Mouse (Mus musculus): ENCODE results near the gene Cxcl10. TPM values are rescaled to one million over a fixed set of nuclear protein-coding genes. Genes with fewer than 3 reads are reported as not detected.
"Not testable (repeated sequence)": the region's sequence is repeated elsewhere in the genome, so short reads cannot be mapped to it uniquely, and the experiment has no call there.

The Cxcl10 gene
- polyA plus RNA-seq, 1 experiment from 2014 or later = 0.23 TPM

DNA sequence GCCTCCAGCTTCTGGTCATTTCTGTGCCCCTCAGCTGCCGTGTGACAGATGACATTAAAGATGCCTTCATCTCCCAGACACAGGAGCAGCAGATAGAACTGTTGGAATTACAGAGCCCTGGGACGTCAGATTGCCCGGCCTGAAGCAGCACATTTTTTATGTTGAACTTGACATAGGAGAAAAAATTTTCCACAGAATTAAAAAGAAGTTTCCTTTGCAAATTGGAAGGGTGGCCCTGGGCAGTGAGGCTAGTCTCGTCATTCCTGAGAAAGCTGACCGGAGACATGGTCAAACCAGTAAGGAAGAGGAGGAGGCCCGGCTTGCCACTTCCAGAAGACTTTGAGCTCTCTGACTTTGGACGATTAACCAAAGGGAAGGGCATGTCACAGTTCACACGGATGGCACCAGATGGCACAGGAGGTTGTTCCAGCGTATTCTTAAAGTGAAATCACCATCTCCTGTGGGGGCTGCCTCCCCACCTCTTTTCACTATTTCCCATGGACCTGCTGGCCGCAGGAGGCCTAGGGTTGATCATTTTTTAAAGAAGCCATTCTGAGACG is 16.5 kb upstream of the Cxcl10 start:
- H3K9me3 ChIP-seq (ENCODE audit: control insufficient read depth, low read length) = no peaks in the 10 kb centered on the region
- ATAC-seq (replicated peaks; ENCODE audit: low FRiP score) = no peak
- no peak for DNase-seq (ENCODE audit: low spot score)
- no peak overlapping the region for H3K27ac ChIP-seq (ENCODE audit: low read depth, low read length)
- no peaks in the 10 kb centered on the region for H3K36me3 ChIP-seq (ENCODE audit: control insufficient read depth, insufficient read depth, low read length)
- WGBS = 80% methylated on average over 11 of the region's 11 CpGs
- H3K4me2 ChIP-seq (ENCODE audit: low read depth, low read length, severe bottlenecking) = no peak overlapping the region
- H3K4me1 ChIP-seq (replicated peaks; ENCODE audit: control insufficient read depth, insufficient read depth, low read length) = no peaks in the 10 kb centered on the region
- no peaks in the 10 kb centered on the region for H3K27me3 ChIP-seq (ENCODE audit: control insufficient read depth, insufficient read depth, low read length)
- H3K4me3 ChIP-seq (ENCODE audit: low read depth, low read length) = no peak overlapping the region
- H3K9ac ChIP-seq (ENCODE audit: low read length) = no peak overlapping the region

- H3K9ac ChIP-seq (ENCODE audit: low read length) = no peak overlapping the region
- no peak for DNase-seq (ENCODE audit: low spot score)
- H3K9me3 ChIP-seq (ENCODE audit: control insufficient read depth, low read length) = no peaks in the 10 kb centered on the region
- no peaks in the 10 kb centered on the region for H3K4me1 ChIP-seq (replicated peaks; ENCODE audit: control insufficient read depth, insufficient read depth, low read length)
- 92% methylated on average over 5 of the region's 5 CpGs for WGBS
- no peak for ATAC-seq (replicated peaks; ENCODE audit: low FRiP score)
- no peak overlapping the region for H3K4me3 ChIP-seq (ENCODE audit: low read depth, low read length)
- H3K27me3 ChIP-seq (ENCODE audit: control insufficient read depth, insufficient read depth, low read length) = no peaks in the 10 kb centered on the region
- H3K27ac ChIP-seq (ENCODE audit: low read depth, low read length) = no peak overlapping the region
- no peak overlapping the region for H3K4me2 ChIP-seq (ENCODE audit: low read depth, low read length, severe bottlenecking)
- H3K36me3 ChIP-seq (ENCODE audit: control insufficient read depth, insufficient read depth, low read length) = no peaks in the 10 kb centered on the region
These were observed 15.3 kb upstream of the Cxcl10 start for GRCm38 (mm10) chr5:92364011-92364410.

DNA sequence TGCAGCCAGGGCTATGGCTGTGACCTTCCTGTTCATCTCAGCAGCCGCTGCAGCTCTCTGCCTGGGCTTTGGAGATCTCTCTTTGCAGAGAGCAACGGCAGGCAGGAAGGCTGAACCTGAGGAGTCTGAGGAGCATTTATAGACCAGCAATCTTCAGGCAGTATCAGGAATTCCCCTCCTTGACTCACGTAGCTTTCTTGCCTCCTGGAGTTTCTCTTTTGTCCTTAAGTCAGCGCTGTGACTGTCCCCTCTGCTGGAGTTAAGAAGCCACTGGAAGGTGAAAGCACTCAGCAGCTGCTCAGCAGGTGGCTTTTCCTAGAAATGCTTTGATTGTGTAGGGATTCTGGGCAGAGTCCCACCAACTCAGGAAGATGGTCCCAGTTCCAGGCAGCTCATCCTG is 14.5 kb upstream of the Cxcl10 start:
- WGBS = 16% methylated on average over 4 of the region's 4 CpGs
- Histone ChIP-seq H3K4me2 (ENCODE audit: low read depth, low read length, severe bottlenecking) (no peak overlapping the region), H3K9ac (ENCODE audit: low read length) (no peak overlapping the region), H3K4me1 (replicated peaks; ENCODE audit: control insufficient read depth, insufficient read depth, low read length) (no peaks in the 10 kb centered on the region), H3K27ac (ENCODE audit: low read depth, low read length) (no peak overlapping the region), H3K27me3 (ENCODE audit: control insufficient read depth, insufficient read depth, low read length) (no peaks in the 10 kb centered on the region), H3K9me3 (ENCODE audit: control insufficient read depth, low read length) (no peaks in the 10 kb centered on the region), H3K36me3 (ENCODE audit: control insufficient read depth, insufficient read depth, low read length) (no peaks in the 10 kb centered on the region), H3K4me3 (ENCODE audit: low read depth, low read length) (no peak overlapping the region)
- DNase-seq (ENCODE audit: low spot score) = no peak
- no peak for ATAC-seq (replicated peaks; ENCODE audit: low FRiP score)

GRCm38 (mm10) chr5:92358767-92359455 is 10.2 kb upstream of the Cxcl10 start:
- Histone ChIP-seq H3K36me3 (ENCODE audit: control insufficient read depth, insufficient read depth, low read length) (no peaks in the 10 kb centered on the region), H3K27me3 (ENCODE audit: control insufficient read depth, insufficient read depth, low read length) (no peaks in the 10 kb centered on the region), H3K4me3 (ENCODE audit: low read depth, low read length) (no peak overlapping the region), H3K9ac (ENCODE audit: low read length) (no peak overlapping the region), H3K4me2 (ENCODE audit: low read depth, low read length, severe bottlenecking) (no peak overlapping the region), H3K4me1 (replicated peaks; ENCODE audit: control insufficient read depth, insufficient read depth, low read length) (no peaks in the 10 kb centered on the region), H3K9me3 (ENCODE audit: control insufficient read depth, low read length) (no peaks in the 10 kb centered on the region), H3K27ac (ENCODE audit: low read depth, low read length) (no peak overlapping the region)
- WGBS = 83% methylated on average over 11 of the region's 11 CpGs
- ATAC-seq (replicated peaks; ENCODE audit: low FRiP score) = no peak
- DNase-seq (ENCODE audit: low spot score) = no peak

DNA sequence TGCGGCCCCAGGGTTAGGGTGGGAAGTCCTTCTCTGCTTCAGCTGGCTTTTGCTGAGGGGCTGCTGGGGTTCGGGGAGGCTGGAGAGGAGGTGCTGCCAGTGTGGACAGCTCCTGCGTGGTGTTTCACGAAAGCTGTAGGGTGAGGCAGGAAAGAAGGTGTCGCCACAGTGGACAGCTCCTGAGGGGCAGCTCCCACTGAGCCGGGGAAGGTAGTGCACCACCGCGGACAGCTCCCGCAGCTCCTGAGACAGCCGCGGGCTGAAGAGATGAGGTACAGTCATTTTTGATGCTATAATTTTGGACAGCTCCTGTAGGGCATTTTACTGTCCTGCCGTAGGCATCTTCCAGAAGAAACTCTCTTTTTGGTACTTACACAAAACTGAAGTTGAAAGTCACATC is 9.3 kb upstream of the Cxcl10 start:
- no peak for DNase-seq (ENCODE audit: low spot score)
- no peaks in the 10 kb centered on the region for H3K9me3 ChIP-seq (ENCODE audit: control insufficient read depth, low read length)
- H3K4me3 ChIP-seq (ENCODE audit: low read depth, low read length) = no peak overlapping the region
- H3K4me2 ChIP-seq (ENCODE audit: low read depth, low read length, severe bottlenecking) = no peak overlapping the region
- H3K27ac ChIP-seq (ENCODE audit: low read depth, low read length) = no peak overlapping the region
- no peaks in the 10 kb centered on the region for H3K36me3 ChIP-seq (ENCODE audit: control insufficient read depth, insufficient read depth, low read length)
- no peak for ATAC-seq (replicated peaks; ENCODE audit: low FRiP score)
- no peaks in the 10 kb centered on the region for H3K4me1 ChIP-seq (replicated peaks; ENCODE audit: control insufficient read depth, insufficient read depth, low read length)
- no peaks in the 10 kb centered on the region for H3K27me3 ChIP-seq (ENCODE audit: control insufficient read depth, insufficient read depth, low read length)
- 69% methylated on average over 11 of the region's 12 CpGs for whole genome bisulfite sequencing
- no peak overlapping the region for H3K9ac ChIP-seq (ENCODE audit: low read length)

DNA sequence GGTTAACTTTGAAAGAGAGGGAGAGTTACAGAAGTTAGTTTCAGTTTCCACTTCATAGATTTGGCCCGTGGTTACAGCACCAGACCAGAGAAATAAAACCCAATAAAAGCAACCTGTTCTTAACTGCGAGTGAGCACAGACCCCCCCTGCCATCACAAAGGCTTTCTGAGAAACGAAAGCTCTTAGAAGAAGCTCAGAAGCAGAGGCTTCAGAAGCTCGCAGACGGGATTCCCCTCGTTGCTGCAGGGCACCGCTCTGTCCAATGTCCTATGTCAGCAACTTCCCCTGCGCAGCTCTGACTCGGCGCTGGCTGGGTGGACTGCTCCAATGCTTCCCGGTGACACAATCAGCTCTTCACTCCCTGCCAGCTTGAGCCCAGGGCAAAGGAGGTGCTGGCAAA is 4.8 kb upstream of the Cxcl10 start:
- Histone ChIP-seq H3K4me1 (replicated peaks; ENCODE audit: control insufficient read depth, insufficient read depth, low read length) (peaks cover 1% of the 10 kb centered on the region; the same call in 1 of the 2 replicates), H3K9me3 (ENCODE audit: control insufficient read depth, low read length) (no peaks in the 10 kb centered on the region), H3K27ac (ENCODE audit: low read depth, low read length) (no peak overlapping the region), H3K4me3 (ENCODE audit: low read depth, low read length) (no peak overlapping the region), H3K27me3 (ENCODE audit: control insufficient read depth, insufficient read depth, low read length) (no peaks in the 10 kb centered on the region), H3K36me3 (ENCODE audit: control insufficient read depth, insufficient read depth, low read length) (no peaks in the 10 kb centered on the region), H3K9ac (ENCODE audit: low read length) (no peak overlapping the region), H3K4me2 (ENCODE audit: low read depth, low read length, severe bottlenecking) (no peak overlapping the region)
- DNase-seq (ENCODE audit: low spot score) (no peak), ATAC-seq (replicated peaks; ENCODE audit: low FRiP score) (no peak)
- WGBS = 53% methylated on average over 11 of the region's 11 CpGs

- H3K9me3 ChIP-seq (ENCODE audit: control insufficient read depth, low read length); H3K27ac ChIP-seq (ENCODE audit: low read depth, low read length); DNase-seq (ENCODE audit: low spot score); ATAC-seq (replicated peaks; ENCODE audit: low FRiP score); H3K36me3 ChIP-seq (ENCODE audit: control insufficient read depth, insufficient read depth, low read length); H3K27me3 ChIP-seq (ENCODE audit: control insufficient read depth, insufficient read depth, low read length); H3K4me1 ChIP-seq (replicated peaks; ENCODE audit: control insufficient read depth, insufficient read depth, low read length); H3K4me3 ChIP-seq (ENCODE audit: low read depth, low read length); H3K4me2 ChIP-seq (ENCODE audit: low read depth, low read length, severe bottlenecking); H3K9ac ChIP-seq (ENCODE audit: low read length): not testable (repeated sequence)
- whole genome bisulfite sequencing = 72% methylated on average over 4 of the region's 4 CpGs
These were observed 4.0 kb upstream of the Cxcl10 start for GRCm38 (mm10) chr5:92352716-92353115.

DNA sequence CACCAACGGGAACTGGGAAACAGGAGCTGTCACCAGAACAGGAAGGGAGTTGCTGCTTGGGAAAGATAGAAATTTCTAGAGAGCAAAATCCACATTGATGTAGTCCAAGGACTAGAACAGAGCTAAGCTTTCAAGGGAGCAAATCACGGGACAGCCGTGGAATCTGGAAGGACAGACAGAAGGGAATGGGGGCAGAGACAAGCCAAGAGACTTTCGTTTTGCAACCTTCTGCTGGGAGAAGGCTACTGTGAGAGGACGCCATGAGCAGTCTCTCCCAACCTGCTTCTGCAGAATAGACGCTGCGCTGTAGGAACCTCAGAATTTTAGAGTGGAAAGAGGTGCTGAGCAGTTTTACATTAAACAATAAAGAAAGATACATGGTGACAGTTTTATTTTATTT is 1.0 kb upstream of the Cxcl10 start:
- 81% methylated on average over 7 of the region's 7 CpGs for WGBS
- Histone ChIP-seq H3K27ac (ENCODE audit: low read depth, low read length) (no peak overlapping the region), H3K4me2 (ENCODE audit: low read depth, low read length, severe bottlenecking) (no peak overlapping the region), H3K27me3 (ENCODE audit: control insufficient read depth, insufficient read depth, low read length) (no peaks in the 10 kb centered on the region), H3K9me3 (ENCODE audit: control insufficient read depth, low read length) (no peaks in the 10 kb centered on the region), H3K9ac (ENCODE audit: low read length) (no peak overlapping the region), H3K4me1 (replicated peaks; ENCODE audit: control insufficient read depth, insufficient read depth, low read length) (peaks cover 2% of the 10 kb centered on the region; the same call in 1 of the 2 replicates), H3K4me3 (ENCODE audit: low read depth, low read length) (no peak overlapping the region), H3K36me3 (ENCODE audit: control insufficient read depth, insufficient read depth, low read length) (no peaks in the 10 kb centered on the region)
- no peak for DNase-seq (ENCODE audit: low spot score)
- no peak for ATAC-seq (replicated peaks; ENCODE audit: low FRiP score)

DNA sequence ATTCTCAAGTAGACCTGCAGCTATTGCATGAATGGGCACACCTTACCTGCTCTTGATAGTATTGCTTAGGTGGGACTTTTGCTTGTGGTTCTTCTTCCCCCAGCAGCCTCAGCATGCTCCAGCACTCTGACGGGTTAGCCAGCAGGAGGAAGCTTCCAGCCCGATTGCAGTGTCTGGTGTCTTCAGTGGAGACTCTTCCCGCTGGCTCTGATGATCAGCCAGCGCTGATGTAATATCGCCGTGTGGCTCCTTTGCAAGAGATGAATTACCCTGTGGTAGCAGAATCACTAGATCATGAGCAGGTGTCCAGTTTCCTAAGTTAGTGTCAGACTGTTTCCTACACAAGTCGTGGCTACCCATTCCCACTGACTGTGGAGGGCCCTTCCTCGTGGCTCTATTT is 3.7 kb downstream of the Cxcl10 start:
- Histone ChIP-seq H3K4me1 (replicated peaks; ENCODE audit: control insufficient read depth, insufficient read depth, low read length) (peaks cover 2% of the 10 kb centered on the region; the same call in 1 of the 2 replicates), H3K4me2 (ENCODE audit: low read depth, low read length, severe bottlenecking) (no peak overlapping the region), H3K27me3 (ENCODE audit: control insufficient read depth, insufficient read depth, low read length) (no peaks in the 10 kb centered on the region), H3K4me3 (ENCODE audit: low read depth, low read length) (no peak overlapping the region), H3K9ac (ENCODE audit: low read length) (no peak overlapping the region), H3K27ac (ENCODE audit: low read depth, low read length) (no peak overlapping the region), H3K9me3 (ENCODE audit: control insufficient read depth, low read length) (no peaks in the 10 kb centered on the region), H3K36me3 (ENCODE audit: control insufficient read depth, insufficient read depth, low read length) (no peaks in the 10 kb centered on the region)
- DNase-seq (ENCODE audit: low spot score) = no peak
- ATAC-seq (replicated peaks; ENCODE audit: low FRiP score) = no peak
- 91% methylated on average over 8 of the region's 8 CpGs for WGBS

Data from forebrain, embryonic 11.5 days (tissue).